Mouse (Mus musculus) forebrain, embryonic 16.5 days (tissue): ENCODE results near the gene Celf2. TPM values are rescaled to one million over a fixed set of nuclear protein-coding genes. Genes with fewer than 3 reads are reported as not detected.

ENCODE experiments used
- ATAC-seq: fragments of 200-750 bp; cut with Nextera tagmentation; 2 replicates; pipeline ENCODE4 v1.8.0; 2017; ENCODE audit warnings: mild to moderate bottlenecking, moderate library complexity
- H3K27ac ChIP-seq: fragments of 300-500 bp; sonication (generic); 2 replicates; pipeline ENCODE4 v1.5.1; 2014; ENCODE audit warnings: low read length, control low read depth
- H3K27me3 ChIP-seq: fragments of 300-500 bp; sonication (generic); replicated peaks from 2 replicates; pipeline ENCODE4 v1.6.1; 2014; ENCODE audit warnings: low read length; ENCODE audit not compliant: control insufficient read depth, insufficient read depth
- H3K36me3 ChIP-seq: fragments of 300-500 bp; sonication (generic); 2 replicates; pipeline ENCODE4 v1.6.1; 2014; ENCODE audit not compliant: control insufficient read depth, insufficient read depth
- H3K4me1 ChIP-seq: fragments of 300-500 bp; sonication (generic); replicated peaks from 2 replicates; pipeline ENCODE4 v1.6.1; 2014; ENCODE audit warnings: low read length; ENCODE audit not compliant: control insufficient read depth, insufficient read depth
- H3K4me2 ChIP-seq: fragments of 300-500 bp; sonication (generic); 2 replicates; pipeline ENCODE4 v1.6.1; 2014; ENCODE audit warnings: mild to moderate bottlenecking, low read length, control low read depth
- H3K4me3 ChIP-seq: fragments of 300-500 bp; sonication (generic); replicated peaks from 2 replicates; pipeline ENCODE4 v1.5.1; 2014; ENCODE audit warnings: mild to moderate bottlenecking, low read length, control low read depth
- H3K9ac ChIP-seq: fragments of 300-500 bp; sonication (generic); replicated peaks from 2 replicates; pipeline ENCODE4 v1.6.1; 2014; ENCODE audit warnings: low read depth, low read length, control low read depth
- H3K9me3 ChIP-seq: fragments of 300-500 bp; sonication (generic); 2 replicates; pipeline ENCODE4 v1.6.1; 2016; ENCODE audit warnings: low read length; ENCODE audit not compliant: control insufficient read depth
- WGBS: fragments of 180-500 bp; shearing (Covaris S2); extraction: QIAGEN DNeasy Blood & Tissue Kit; methylation state at CpG from one replicate; pipeline ENCODE4 v1.1.7; 2014; 5-methylcytosine and 5-hydroxymethylcytosine counted together
- polyA plus RNA-seq: library from polyadenylated mRNA; unstranded; fragments of >200 nt; fragmentation: Nextera tagmentation; extraction: Ambion mirVana; gene quantifications from 2 replicates; pipeline ENCODE4 v1.2.1, GENCODE M21; 2015

Gene Celf2
- polyA plus RNA-seq, 1 experiment from 2014 or later, result 348 TPM

- H3K36me3 ChIP-seq, result no peaks in the 10 kb centered on the region
- 95% methylated on average over 2 of the region's 2 CpGs for WGBS
- H3K9me3 ChIP-seq, result peaks cover 3% of the 10 kb centered on the region; the same call in 1 of the 2 replicates
- H3K4me3 ChIP-seq, result no peak overlapping the region
- H3K9ac ChIP-seq, result no peak overlapping the region
- H3K4me2 ChIP-seq, result no peak overlapping the region
- H3K27ac ChIP-seq, result no peak overlapping the region
- H3K27me3 ChIP-seq, result no peaks in the 10 kb centered on the region
- ATAC-seq, result no peak
- peaks cover 3% of the 10 kb centered on the region; the same call in 1 of the 2 replicates for H3K4me1 ChIP-seq
Measured at GRCm38 (mm10) chr2:7218101-7218500, 291.3 kb downstream of the Celf2 start.

- Histone ChIP-seq H3K9ac (no peak overlapping the region), H3K4me1 (peaks cover 7% of the 10 kb centered on the region; the same call in 1 of the 2 replicates), H3K9me3 (no peaks in the 10 kb centered on the region), H3K36me3 (no peaks in the 10 kb centered on the region), H3K4me3 (no peak overlapping the region), H3K27ac (peak overlapping the region; percentile 28), H3K4me2 (no peak overlapping the region), H3K27me3 (no peaks in the 10 kb centered on the region)
- WGBS, result 41% methylated on average over 15 of the region's 15 CpGs
- ATAC-seq, result peak; percentile 74
Measured at GRCm38 (mm10) chr2:7207691-7208504, 301.5 kb downstream of the Celf2 start.

GRCm38 (mm10) chr2:7193413-7193812 is 315.9 kb downstream of the Celf2 start:
- H3K4me2 ChIP-seq, result no peak overlapping the region
- ATAC-seq, result no peak
- no peak overlapping the region for H3K4me3 ChIP-seq
- no peaks in the 10 kb centered on the region for H3K9me3 ChIP-seq
- H3K4me1 ChIP-seq, result no peaks in the 10 kb centered on the region
- 69% methylated on average over 2 of the region's 2 CpGs for WGBS
- no peak overlapping the region for H3K27ac ChIP-seq
- H3K27me3 ChIP-seq, result no peaks in the 10 kb centered on the region
- H3K36me3 ChIP-seq, result no peaks in the 10 kb centered on the region
- H3K9ac ChIP-seq, result no peak overlapping the region

- Histone ChIP-seq H3K27ac (peak overlapping the region; percentile 80), H3K9me3 (no peaks in the 10 kb centered on the region), H3K27me3 (no peaks in the 10 kb centered on the region), H3K4me1 (peaks cover 3% of the 10 kb centered on the region), H3K4me2 (no peak overlapping the region), H3K4me3 (no peak overlapping the region), H3K36me3 (no peaks in the 10 kb centered on the region), H3K9ac (no peak overlapping the region)
- ATAC-seq, result no peak
- 60% methylated on average over 1 of the region's 1 CpGs for WGBS
Measured at GRCm38 (mm10) chr2:7179186-7179585, 330.2 kb downstream of the Celf2 start.

- 54% methylated on average over 11 of the region's 11 CpGs for WGBS
- no peak overlapping the region for H3K4me3 ChIP-seq
- H3K4me2 ChIP-seq, result no peak overlapping the region
- H3K27me3 ChIP-seq, result no peaks in the 10 kb centered on the region
- ATAC-seq, result peak; percentile 90
- H3K9me3 ChIP-seq, result no peaks in the 10 kb centered on the region
- no peak overlapping the region for H3K9ac ChIP-seq
- H3K27ac ChIP-seq, result peak overlapping the region; percentile 91
- peaks cover 10% of the 10 kb centered on the region for H3K4me1 ChIP-seq
- no peaks in the 10 kb centered on the region for H3K36me3 ChIP-seq
Measured at GRCm38 (mm10) chr2:7173271-7174064, 335.9 kb downstream of the Celf2 start.

GRCm38 (mm10) chr2:7171087-7171696 is 338.2 kb downstream of the Celf2 start:
- H3K9me3 ChIP-seq, result no peaks in the 10 kb centered on the region
- WGBS, result 82% methylated on average over 8 of the region's 8 CpGs
- H3K27ac ChIP-seq, result no peak overlapping the region
- H3K4me3 ChIP-seq, result no peak overlapping the region
- H3K4me2 ChIP-seq, result no peak overlapping the region
- ATAC-seq, result no peak
- no peaks in the 10 kb centered on the region for H3K27me3 ChIP-seq
- peaks cover 10% of the 10 kb centered on the region for H3K4me1 ChIP-seq
- no peak overlapping the region for H3K9ac ChIP-seq
- no peaks in the 10 kb centered on the region for H3K36me3 ChIP-seq

GRCm38 (mm10) chr2:7165786-7166185 is 343.6 kb downstream of the Celf2 start:
- Histone ChIP-seq H3K4me2 (no peak overlapping the region), H3K4me3 (no peak overlapping the region), H3K27ac (no peak overlapping the region), H3K9ac (no peak overlapping the region), H3K27me3 (no peaks in the 10 kb centered on the region), H3K9me3 (no peaks in the 10 kb centered on the region), H3K36me3 (no peaks in the 10 kb centered on the region), H3K4me1 (peaks cover 7% of the 10 kb centered on the region)
- WGBS, result 23% methylated on average over 3 of the region's 3 CpGs
- ATAC-seq, result no peak

GRCm38 (mm10) chr2:7160108-7160507 is 349.3 kb downstream of the Celf2 start:
- H3K27me3 ChIP-seq, result no peaks in the 10 kb centered on the region
- 61% methylated on average over 6 of the region's 6 CpGs for WGBS
- H3K27ac ChIP-seq, result no peak overlapping the region
- H3K36me3 ChIP-seq, result no peaks in the 10 kb centered on the region
- H3K4me2 ChIP-seq, result no peak overlapping the region
- no peaks in the 10 kb centered on the region for H3K4me1 ChIP-seq
- H3K4me3 ChIP-seq, result no peak overlapping the region
- no peak for ATAC-seq
- no peaks in the 10 kb centered on the region for H3K9me3 ChIP-seq
- no peak overlapping the region for H3K9ac ChIP-seq

GRCm38 (mm10) chr2:7147303-7147702 is 362.1 kb downstream of the Celf2 start:
- Histone ChIP-seq H3K36me3 (no peaks in the 10 kb centered on the region), H3K4me3 (no peak overlapping the region), H3K4me1 (peaks cover 12% of the 10 kb centered on the region), H3K9me3 (no peaks in the 10 kb centered on the region), H3K9ac (no peak overlapping the region), H3K27ac (peak overlapping the region; percentile 73), H3K27me3 (no peaks in the 10 kb centered on the region), H3K4me2 (no peak overlapping the region)
- peak; percentile 40 for ATAC-seq
- 51% methylated on average over 3 of the region's 3 CpGs for WGBS
